Mouse (Mus musculus): ENCODE data around the gene Pde8a. TPM values are rescaled to one million over a fixed set of nuclear protein-coding genes. Genes with fewer than 3 reads are reported as not detected.

Gene Pde8a
- polyA plus RNA-seq, 1 experiment from 2014 or later, result 5.3 TPM

GRCm38 (mm10) chr7:81321776-81322175, 108.4 kb downstream of the Pde8a start:
- no peak overlapping the region for H3K4me2 ChIP-seq (ENCODE audit: low read length)
- no peak overlapping the region for H3K27ac ChIP-seq (replicated peaks in 1 of 2; ENCODE audit: control insufficient read depth in 1 of 2, insufficient read depth in 1 of 2, low read depth in 2 of 2, low read length in 2 of 2)
- no peaks in the 10 kb centered on the region for H3K9me3 ChIP-seq (ENCODE audit: control insufficient read depth, low read length)
- 80% methylated on average over 5 of the region's 5 CpGs for WGBS
- no peak overlapping the region for H3K4me3 ChIP-seq (ENCODE audit: control insufficient read depth in 1 of 2, insufficient read depth in 1 of 2, low read depth in 1 of 2, low read length in 2 of 2)
- 0 out of 2 replicates have a peak, but pooled peaks cover 3% of the 10 kb centered on the region for H3K36me3 ChIP-seq (ENCODE audit: control insufficient read depth, insufficient read depth, low read length)
- H3K9ac ChIP-seq (ENCODE audit: low read length), result no peak overlapping the region
- no peak for ATAC-seq (ENCODE audit: insufficient number of reproducible peaks, insufficient read depth, low FRiP score, low read depth)
- H3K27me3 ChIP-seq (ENCODE audit: control insufficient read depth, insufficient read depth, low read length), result no peaks in the 10 kb centered on the region
- no peaks in the 10 kb centered on the region for H3K4me1 ChIP-seq (ENCODE audit: control insufficient read depth in 2 of 2, insufficient read depth in 2 of 2, low read length in 2 of 2)

GRCm38 (mm10) chr7:81326043-81326442, 112.6 kb downstream of the Pde8a start:
- H3K27me3 ChIP-seq (ENCODE audit: control insufficient read depth, insufficient read depth, low read length), result no peaks in the 10 kb centered on the region
- H3K36me3 ChIP-seq (ENCODE audit: control insufficient read depth, insufficient read depth, low read length), result peaks cover 8% of the 10 kb centered on the region; the same call in 1 of the 2 replicates
- no peak overlapping the region for H3K27ac ChIP-seq (replicated peaks in 1 of 2; ENCODE audit: control insufficient read depth in 1 of 2, insufficient read depth in 1 of 2, low read depth in 2 of 2, low read length in 2 of 2)
- no peak overlapping the region for H3K4me2 ChIP-seq (ENCODE audit: low read length)
- no peak overlapping the region for H3K9ac ChIP-seq (ENCODE audit: low read length)
- 76% methylated on average over 12 of the region's 12 CpGs for WGBS
- no peak overlapping the region for H3K4me3 ChIP-seq (ENCODE audit: control insufficient read depth in 1 of 2, insufficient read depth in 1 of 2, low read depth in 1 of 2, low read length in 2 of 2)
- H3K4me1 ChIP-seq (ENCODE audit: control insufficient read depth in 2 of 2, insufficient read depth in 2 of 2, low read length in 2 of 2), result peaks cover 0 to 4% of the 10 kb centered on the region in 2 experiments; a peak in 1 of 4 replicates
- H3K9me3 ChIP-seq (ENCODE audit: control insufficient read depth, low read length), result no peaks in the 10 kb centered on the region
- no peak for ATAC-seq (ENCODE audit: insufficient number of reproducible peaks, insufficient read depth, low FRiP score, low read depth)

- no peak overlapping the region for H3K4me3 ChIP-seq (ENCODE audit: control insufficient read depth in 1 of 2, insufficient read depth in 1 of 2, low read depth in 1 of 2, low read length in 2 of 2)
- no peaks in the 10 kb centered on the region for H3K27me3 ChIP-seq (ENCODE audit: control insufficient read depth, insufficient read depth, low read length)
- no peak overlapping the region for H3K4me2 ChIP-seq (ENCODE audit: low read length)
- WGBS, result 68% methylated on average over 6 of the region's 6 CpGs
- peaks cover 8% of the 10 kb centered on the region; the same call in 1 of the 2 replicates for H3K36me3 ChIP-seq (ENCODE audit: control insufficient read depth, insufficient read depth, low read length)
- H3K4me1 ChIP-seq (ENCODE audit: control insufficient read depth in 2 of 2, insufficient read depth in 2 of 2, low read length in 2 of 2), result peaks cover 0 to 5% of the 10 kb centered on the region in 2 experiments; a peak in 2 of 4 replicates
- no peak overlapping the region for H3K9ac ChIP-seq (ENCODE audit: low read length)
- ATAC-seq (ENCODE audit: insufficient number of reproducible peaks, insufficient read depth, low FRiP score, low read depth), result no peak
- no peak overlapping the region for H3K27ac ChIP-seq (replicated peaks in 1 of 2; ENCODE audit: control insufficient read depth in 1 of 2, insufficient read depth in 1 of 2, low read depth in 2 of 2, low read length in 2 of 2)
- no peaks in the 10 kb centered on the region for H3K9me3 ChIP-seq (ENCODE audit: control insufficient read depth, low read length)
Measured at GRCm38 (mm10) chr7:81326859-81327258, 113.5 kb downstream of the Pde8a start.

GRCm38 (mm10) chr7:81327661-81328060, 114.3 kb downstream of the Pde8a start:
- WGBS, result 76% methylated on average over 10 of the region's 10 CpGs
- Histone ChIP-seq H3K4me2 (ENCODE audit: low read length) (no peak overlapping the region), H3K9me3 (ENCODE audit: control insufficient read depth, low read length) (no peaks in the 10 kb centered on the region), H3K4me3 (ENCODE audit: control insufficient read depth in 1 of 2, insufficient read depth in 1 of 2, low read depth in 1 of 2, low read length in 2 of 2) (no peak overlapping the region), H3K27me3 (ENCODE audit: control insufficient read depth, insufficient read depth, low read length) (no peaks in the 10 kb centered on the region), H3K9ac (ENCODE audit: low read length) (no peak overlapping the region), H3K36me3 (ENCODE audit: control insufficient read depth, insufficient read depth, low read length) (peaks cover 10% of the 10 kb centered on the region; the same call in 1 of the 2 replicates), H3K4me1 (ENCODE audit: control insufficient read depth in 2 of 2, insufficient read depth in 2 of 2, low read length in 2 of 2) (peaks cover 0 to 5% of the 10 kb centered on the region in 2 experiments; a peak in 2 of 4 replicates), H3K27ac (replicated peaks in 1 of 2; ENCODE audit: control insufficient read depth in 1 of 2, insufficient read depth in 1 of 2, low read depth in 2 of 2, low read length in 2 of 2) (no peak overlapping the region)
- ATAC-seq (ENCODE audit: insufficient number of reproducible peaks, insufficient read depth, low FRiP score, low read depth), result no peak

GRCm38 (mm10) chr7:81330767-81331166, 117.4 kb downstream of the Pde8a start:
- no peak overlapping the region for H3K4me3 ChIP-seq (ENCODE audit: control insufficient read depth in 1 of 2, insufficient read depth in 1 of 2, low read depth in 1 of 2, low read length in 2 of 2)
- no peaks in the 10 kb centered on the region for H3K9me3 ChIP-seq (ENCODE audit: control insufficient read depth, low read length)
- WGBS, result 18% methylated on average over 3 of the region's 3 CpGs
- no peak; the same call in 1 of the 2 replicates for ATAC-seq (ENCODE audit: insufficient number of reproducible peaks, insufficient read depth, low FRiP score, low read depth)
- H3K27me3 ChIP-seq (ENCODE audit: control insufficient read depth, insufficient read depth, low read length), result no peaks in the 10 kb centered on the region
- H3K4me1 ChIP-seq (ENCODE audit: control insufficient read depth in 2 of 2, insufficient read depth in 2 of 2, low read length in 2 of 2), result peaks cover 4 to 8% of the 10 kb centered on the region in 2 experiments; a peak in 3 of 4 replicates
- H3K27ac ChIP-seq (replicated peaks in 1 of 2; ENCODE audit: control insufficient read depth in 1 of 2, insufficient read depth in 1 of 2, low read depth in 2 of 2, low read length in 2 of 2), result 0 out of 4 replicates have a peak overlapping the region, but pooled peaks of 1 of the 2 experiments have one; percentile 11
- no peak overlapping the region for H3K4me2 ChIP-seq (ENCODE audit: low read length)
- no peak overlapping the region for H3K9ac ChIP-seq (ENCODE audit: low read length)
- H3K36me3 ChIP-seq (ENCODE audit: control insufficient read depth, insufficient read depth, low read length), result peaks cover 26% of the 10 kb centered on the region; the same call in 1 of the 2 replicates

GRCm38 (mm10) chr7:81331851-81332250, 118.5 kb downstream of the Pde8a start:
- ATAC-seq (ENCODE audit: insufficient number of reproducible peaks, insufficient read depth, low FRiP score, low read depth), result no peak
- Histone ChIP-seq H3K27me3 (ENCODE audit: control insufficient read depth, insufficient read depth, low read length) (no peaks in the 10 kb centered on the region), H3K9me3 (ENCODE audit: control insufficient read depth, low read length) (no peaks in the 10 kb centered on the region), H3K36me3 (ENCODE audit: control insufficient read depth, insufficient read depth, low read length) (peaks cover 27% of the 10 kb centered on the region; the same call in 1 of the 2 replicates), H3K4me2 (ENCODE audit: low read length) (no peak overlapping the region), H3K9ac (ENCODE audit: low read length) (no peak overlapping the region), H3K4me3 (ENCODE audit: control insufficient read depth in 1 of 2, insufficient read depth in 1 of 2, low read depth in 1 of 2, low read length in 2 of 2) (no peak overlapping the region), H3K4me1 (ENCODE audit: control insufficient read depth in 2 of 2, insufficient read depth in 2 of 2, low read length in 2 of 2) (peaks cover 8 to 12% of the 10 kb centered on the region in 2 experiments; a peak in 3 of 4 replicates), H3K27ac (replicated peaks in 1 of 2; ENCODE audit: control insufficient read depth in 1 of 2, insufficient read depth in 1 of 2, low read depth in 2 of 2, low read length in 2 of 2) (no peak overlapping the region; a peak in 1 of 4 replicates)
- WGBS, result 76% methylated on average over 7 of the region's 7 CpGs

- H3K4me2 ChIP-seq (ENCODE audit: low read length), result no peak overlapping the region
- peaks cover 53% of the 10 kb centered on the region for H3K36me3 ChIP-seq (ENCODE audit: control insufficient read depth, insufficient read depth, low read length)
- 0 out of 2 replicates have a peak, but pooled peaks have one; percentile 34 for ATAC-seq (ENCODE audit: insufficient number of reproducible peaks, insufficient read depth, low FRiP score, low read depth)
- H3K9ac ChIP-seq (ENCODE audit: low read length), result 0 out of 2 replicates have a peak overlapping the region, but pooled peaks have one; percentile 31
- H3K9me3 ChIP-seq (ENCODE audit: control insufficient read depth, low read length), result no peaks in the 10 kb centered on the region
- peaks cover 8 to 10% of the 10 kb centered on the region in 2 experiments; a peak in 3 of 4 replicates for H3K4me1 ChIP-seq (ENCODE audit: control insufficient read depth in 2 of 2, insufficient read depth in 2 of 2, low read length in 2 of 2)
- H3K27me3 ChIP-seq (ENCODE audit: control insufficient read depth, insufficient read depth, low read length), result no peaks in the 10 kb centered on the region
- no peak overlapping the region for H3K4me3 ChIP-seq (ENCODE audit: control insufficient read depth in 1 of 2, insufficient read depth in 1 of 2, low read depth in 1 of 2, low read length in 2 of 2)
- 70% methylated on average over 16 of the region's 18 CpGs for WGBS
- peak overlapping the region; percentile 43 to 71 for H3K27ac ChIP-seq (replicated peaks in 1 of 2; ENCODE audit: control insufficient read depth in 1 of 2, insufficient read depth in 1 of 2, low read depth in 2 of 2, low read length in 2 of 2)
Measured at GRCm38 (mm10) chr7:81335705-81336431, 122.5 kb downstream of the Pde8a start.
